Mouse (Mus musculus): ENCODE results near the gene Nf1.

DNA sequence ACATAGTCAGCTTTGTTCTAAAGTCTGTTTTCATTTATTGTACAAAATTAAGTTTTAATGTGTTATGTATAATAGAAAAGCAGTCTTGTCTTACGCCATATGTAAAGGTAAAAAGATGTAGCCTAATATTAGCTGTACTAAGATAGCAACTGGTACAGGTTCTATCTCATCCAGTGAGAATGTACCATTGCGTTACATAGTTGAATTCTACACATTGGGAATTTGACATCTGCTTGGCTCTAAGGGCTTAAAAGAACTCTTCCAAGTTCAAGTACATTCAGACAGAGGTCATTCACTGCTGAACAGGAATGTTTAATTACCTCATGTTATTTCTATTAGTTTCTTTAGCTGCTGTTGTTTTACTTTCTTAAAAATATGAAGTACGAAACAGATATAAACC lies 187.1 kb downstream of the Nf1 start:
- TF ChIP-seq USF1 (IDR thresholded peaks at IDR 0.05; ENCODE audit: low read depth) (no peak), CTCF (IDR thresholded peaks at IDR 0.05; ENCODE audit: control insufficient read depth, insufficient read depth, insufficient read length) (no peak), MYOG (IDR thresholded peaks at IDR 0.05; ENCODE audit: control insufficient read depth, extremely low read depth, insufficient read length) (no peak), MYOD1 (IDR thresholded peaks at IDR 0.05; ENCODE audit: control insufficient read depth, insufficient read length, low read depth) (no peak), FOSL1 (IDR thresholded peaks at IDR 0.05; ENCODE audit: insufficient read depth, low read length, poor library complexity, severe bottlenecking) (no peak)
